Mouse (Mus musculus): ENCODE measurements at regions not wholly inside any gene's neighbourhood (a gene's known extent, or its start where the extent isn't known, plus 50 kb on each side); places are given as distances from the start of the nearest gene placed in this dataset.

- no peak overlapping the region for H3K27ac ChIP-seq (replicated peaks; ENCODE audit: low read depth, low read length)
- ATAC-seq (replicated peaks; ENCODE audit: insufficient number of reproducible peaks, low FRiP score, low TSS enrichment, low read depth), result no peak
- H3K4me2 ChIP-seq (ENCODE audit: low read depth, low read length), result no peak overlapping the region
- 63% methylated on average over 9 of the region's 9 CpGs for WGBS
- H3K27me3 ChIP-seq (ENCODE audit: control insufficient read depth, insufficient read depth, low read length), result no peaks in the 10 kb centered on the region
- no peak overlapping the region for H3K9ac ChIP-seq (replicated peaks; ENCODE audit: low read length)
- no peak overlapping the region for H3K4me3 ChIP-seq (ENCODE audit: low read depth, low read length)
- no peaks in the 10 kb centered on the region for H3K4me1 ChIP-seq (ENCODE audit: control insufficient read depth, insufficient read depth, low read length)
- no peaks in the 10 kb centered on the region for H3K9me3 ChIP-seq (replicated peaks; ENCODE audit: control insufficient read depth, low read length)
- peak; percentile 12 for DNase-seq (ENCODE audit: low spot score)
- no peaks in the 10 kb centered on the region for H3K36me3 ChIP-seq (replicated peaks; ENCODE audit: control insufficient read depth, insufficient read depth, low read depth, low read length)
Measured at GRCm38 (mm10) chr13:78482929-78483759, 283.6 kb upstream of the Nr2f1 start.

GRCm38 (mm10) chr13:78451333-78452070, 251.9 kb upstream of the Nr2f1 start:
- no peaks in the 10 kb centered on the region for H3K27me3 ChIP-seq (ENCODE audit: control insufficient read depth, insufficient read depth, low read length)
- DNase-seq (ENCODE audit: low spot score) (no peak), ATAC-seq (replicated peaks; ENCODE audit: insufficient number of reproducible peaks, low FRiP score, low TSS enrichment, low read depth) (no peak)
- H3K4me3 ChIP-seq (ENCODE audit: low read depth, low read length), result no peak overlapping the region
- no peak overlapping the region for H3K9ac ChIP-seq (replicated peaks; ENCODE audit: low read length)
- H3K4me1 ChIP-seq (ENCODE audit: control insufficient read depth, insufficient read depth, low read length), result no peaks in the 10 kb centered on the region
- WGBS, result 31% methylated on average over 2 of the region's 2 CpGs
- no peaks in the 10 kb centered on the region for H3K36me3 ChIP-seq (replicated peaks; ENCODE audit: control insufficient read depth, insufficient read depth, low read depth, low read length)
- no peak overlapping the region for H3K27ac ChIP-seq (replicated peaks; ENCODE audit: low read depth, low read length)
- no peak overlapping the region for H3K4me2 ChIP-seq (ENCODE audit: low read depth, low read length)
- H3K9me3 ChIP-seq (replicated peaks; ENCODE audit: control insufficient read depth, low read length), result no peaks in the 10 kb centered on the region

GRCm38 (mm10) chr13:78446726-78447031, 247.1 kb upstream of the Nr2f1 start:
- no peak for ATAC-seq (replicated peaks; ENCODE audit: insufficient number of reproducible peaks, low FRiP score, low TSS enrichment, low read depth)

GRCm38 (mm10) chr13:78445891-78446725, 246.6 kb upstream of the Nr2f1 start:
- H3K9me3 ChIP-seq (replicated peaks; ENCODE audit: control insufficient read depth, low read length), result no peaks in the 10 kb centered on the region
- H3K4me1 ChIP-seq (ENCODE audit: control insufficient read depth, insufficient read depth, low read length), result no peaks in the 10 kb centered on the region
- no peaks in the 10 kb centered on the region for H3K27me3 ChIP-seq (ENCODE audit: control insufficient read depth, insufficient read depth, low read length)
- WGBS, result 47% methylated on average over 14 of the region's 14 CpGs
- DNase-seq (ENCODE audit: low spot score), result peak; percentile 44
- no peak overlapping the region for H3K4me3 ChIP-seq (ENCODE audit: low read depth, low read length)
- peak; percentile 96 for ATAC-seq (replicated peaks; ENCODE audit: insufficient number of reproducible peaks, low FRiP score, low TSS enrichment, low read depth)
- H3K36me3 ChIP-seq (replicated peaks; ENCODE audit: control insufficient read depth, insufficient read depth, low read depth, low read length), result no peaks in the 10 kb centered on the region
- no peak overlapping the region for H3K27ac ChIP-seq (replicated peaks; ENCODE audit: low read depth, low read length)
- no peak overlapping the region for H3K9ac ChIP-seq (replicated peaks; ENCODE audit: low read length)
- H3K4me2 ChIP-seq (ENCODE audit: low read depth, low read length), result no peak overlapping the region; the same call in 1 of the 2 replicates

More at GRCm38 (mm10) chr13:78446726-78447031, 247.1 kb upstream of the Nr2f1 start:
- H3K27me3 ChIP-seq (ENCODE audit: control insufficient read depth, insufficient read depth, low read length), result no peaks in the 10 kb centered on the region
- no peak for DNase-seq (ENCODE audit: low spot score)
- no peaks in the 10 kb centered on the region for H3K9me3 ChIP-seq (replicated peaks; ENCODE audit: control insufficient read depth, low read length)
- no peaks in the 10 kb centered on the region for H3K36me3 ChIP-seq (replicated peaks; ENCODE audit: control insufficient read depth, insufficient read depth, low read depth, low read length)
- H3K4me3 ChIP-seq (ENCODE audit: low read depth, low read length), result no peak overlapping the region
- no peak overlapping the region for H3K9ac ChIP-seq (replicated peaks; ENCODE audit: low read length)
- H3K4me2 ChIP-seq (ENCODE audit: low read depth, low read length), result no peak overlapping the region
- WGBS, result 61% methylated on average over 5 of the region's 5 CpGs
- H3K27ac ChIP-seq (replicated peaks; ENCODE audit: low read depth, low read length), result no peak overlapping the region
- no peaks in the 10 kb centered on the region for H3K4me1 ChIP-seq (ENCODE audit: control insufficient read depth, insufficient read depth, low read length)

GRCm38 (mm10) chr13:78444691-78445349, 245.3 kb upstream of the Nr2f1 start:
- no peaks in the 10 kb centered on the region for H3K27me3 ChIP-seq (ENCODE audit: control insufficient read depth, insufficient read depth, low read length)
- DNase-seq (ENCODE audit: low spot score) (no peak), ATAC-seq (replicated peaks; ENCODE audit: insufficient number of reproducible peaks, low FRiP score, low TSS enrichment, low read depth) (no peak)
- WGBS, result 68% methylated on average over 8 of the region's 8 CpGs
- H3K4me3 ChIP-seq (ENCODE audit: low read depth, low read length), result no peak overlapping the region
- no peak overlapping the region for H3K9ac ChIP-seq (replicated peaks; ENCODE audit: low read length)
- no peak overlapping the region for H3K27ac ChIP-seq (replicated peaks; ENCODE audit: low read depth, low read length)
- H3K4me2 ChIP-seq (ENCODE audit: low read depth, low read length), result no peak overlapping the region
- no peaks in the 10 kb centered on the region for H3K4me1 ChIP-seq (ENCODE audit: control insufficient read depth, insufficient read depth, low read length)
- H3K9me3 ChIP-seq (replicated peaks; ENCODE audit: control insufficient read depth, low read length), result no peaks in the 10 kb centered on the region
- H3K36me3 ChIP-seq (replicated peaks; ENCODE audit: control insufficient read depth, insufficient read depth, low read depth, low read length), result no peaks in the 10 kb centered on the region

- no peaks in the 10 kb centered on the region for H3K4me1 ChIP-seq (ENCODE audit: control insufficient read depth, insufficient read depth, low read length)
- WGBS, result 60% methylated on average over 4 of the region's 4 CpGs
- no peak overlapping the region for H3K9ac ChIP-seq (replicated peaks; ENCODE audit: low read length)
- no peaks in the 10 kb centered on the region for H3K9me3 ChIP-seq (replicated peaks; ENCODE audit: control insufficient read depth, low read length)
- no peak overlapping the region for H3K4me3 ChIP-seq (ENCODE audit: low read depth, low read length)
- H3K27ac ChIP-seq (replicated peaks; ENCODE audit: low read depth, low read length), result no peak overlapping the region
- no peak for DNase-seq (ENCODE audit: low spot score)
- H3K27me3 ChIP-seq (ENCODE audit: control insufficient read depth, insufficient read depth, low read length), result no peaks in the 10 kb centered on the region
- H3K36me3 ChIP-seq (replicated peaks; ENCODE audit: control insufficient read depth, insufficient read depth, low read depth, low read length), result no peaks in the 10 kb centered on the region
- H3K4me2 ChIP-seq (ENCODE audit: low read depth, low read length), result no peak overlapping the region
- ATAC-seq (replicated peaks; ENCODE audit: insufficient number of reproducible peaks, low FRiP score, low TSS enrichment, low read depth), result no peak
Measured at GRCm38 (mm10) chr13:78428469-78428868, 228.9 kb upstream of the Nr2f1 start.

- Histone ChIP-seq H3K4me3 (ENCODE audit: low read depth, low read length) (no peak overlapping the region), H3K36me3 (replicated peaks; ENCODE audit: control insufficient read depth, insufficient read depth, low read depth, low read length) (no peaks in the 10 kb centered on the region), H3K4me2 (ENCODE audit: low read depth, low read length) (peak overlapping the region; percentile 36), H3K9ac (replicated peaks; ENCODE audit: low read length) (no peak overlapping the region; the same call in 1 of the 2 replicates), H3K4me1 (ENCODE audit: control insufficient read depth, insufficient read depth, low read length) (no peaks in the 10 kb centered on the region), H3K9me3 (replicated peaks; ENCODE audit: control insufficient read depth, low read length) (no peaks in the 10 kb centered on the region), H3K27me3 (ENCODE audit: control insufficient read depth, insufficient read depth, low read length) (no peaks in the 10 kb centered on the region), H3K27ac (replicated peaks; ENCODE audit: low read depth, low read length) (no peak overlapping the region)
- 10% methylated on average over 9 of the region's 9 CpGs for WGBS
- DNase-seq (ENCODE audit: low spot score), result no peak
- no peak for ATAC-seq (replicated peaks; ENCODE audit: insufficient number of reproducible peaks, low FRiP score, low TSS enrichment, low read depth)
Measured at GRCm38 (mm10) chr13:78428084-78428445, 228.5 kb upstream of the Nr2f1 start.
